Mouse (Mus musculus): ENCODE measurements at regions not wholly inside any gene's neighbourhood (a gene's known extent, or its start where the extent isn't known, plus 50 kb on each side); places are given as distances from the start of the nearest gene placed in this dataset.

GRCm38 (mm10) chr5:43031916-43032315 is 201.1 kb upstream of the Cpeb2 start:
- WGBS = 75% methylated on average over 5 of the region's 5 CpGs
- Histone ChIP-seq H3K4me1 (ENCODE audit: control insufficient read depth, insufficient read depth, low read length) (no peaks in the 10 kb centered on the region), H3K4me3 (ENCODE audit: low read depth, low read length) (no peak overlapping the region), H3K9me3 (replicated peaks; ENCODE audit: control insufficient read depth, low read length) (no peaks in the 10 kb centered on the region), H3K36me3 (replicated peaks; ENCODE audit: control insufficient read depth, insufficient read depth, low read depth, low read length) (no peaks in the 10 kb centered on the region), H3K9ac (replicated peaks; ENCODE audit: low read length) (no peak overlapping the region), H3K27ac (replicated peaks; ENCODE audit: low read depth, low read length) (no peak overlapping the region), H3K4me2 (ENCODE audit: low read depth, low read length) (no peak overlapping the region), H3K27me3 (ENCODE audit: control insufficient read depth, insufficient read depth, low read length) (no peaks in the 10 kb centered on the region)
- ATAC-seq (replicated peaks; ENCODE audit: insufficient number of reproducible peaks, low FRiP score, low TSS enrichment, low read depth) = no peak
- DNase-seq (ENCODE audit: low spot score) = no peak

GRCm38 (mm10) chr5:43034421-43034820 is 198.5 kb upstream of the Cpeb2 start:
- Histone ChIP-seq H3K9me3 (replicated peaks; ENCODE audit: control insufficient read depth, low read length) (no peaks in the 10 kb centered on the region), H3K27me3 (ENCODE audit: control insufficient read depth, insufficient read depth, low read length) (no peaks in the 10 kb centered on the region), H3K4me1 (ENCODE audit: control insufficient read depth, insufficient read depth, low read length) (no peaks in the 10 kb centered on the region), H3K4me3 (ENCODE audit: low read depth, low read length) (no peak overlapping the region), H3K9ac (replicated peaks; ENCODE audit: low read length) (no peak overlapping the region), H3K27ac (replicated peaks; ENCODE audit: low read depth, low read length) (no peak overlapping the region), H3K4me2 (ENCODE audit: low read depth, low read length) (no peak overlapping the region), H3K36me3 (replicated peaks; ENCODE audit: control insufficient read depth, insufficient read depth, low read depth, low read length) (no peaks in the 10 kb centered on the region)
- 86% methylated on average over 1 of the region's 1 CpGs for WGBS
- DNase-seq (ENCODE audit: low spot score) (no peak), ATAC-seq (replicated peaks; ENCODE audit: insufficient number of reproducible peaks, low FRiP score, low TSS enrichment, low read depth) (no peak)

GRCm38 (mm10) chr5:43037592-43037991 is 195.4 kb upstream of the Cpeb2 start:
- H3K27ac ChIP-seq (replicated peaks; ENCODE audit: low read depth, low read length) = no peak overlapping the region
- no peaks in the 10 kb centered on the region for H3K4me1 ChIP-seq (ENCODE audit: control insufficient read depth, insufficient read depth, low read length)
- H3K4me3 ChIP-seq (ENCODE audit: low read depth, low read length) = no peak overlapping the region
- no peak overlapping the region for H3K4me2 ChIP-seq (ENCODE audit: low read depth, low read length)
- no peaks in the 10 kb centered on the region for H3K27me3 ChIP-seq (ENCODE audit: control insufficient read depth, insufficient read depth, low read length)
- H3K9ac ChIP-seq (replicated peaks; ENCODE audit: low read length) = no peak overlapping the region
- DNase-seq (ENCODE audit: low spot score) (no peak), ATAC-seq (replicated peaks; ENCODE audit: insufficient number of reproducible peaks, low FRiP score, low TSS enrichment, low read depth) (no peak)
- no peaks in the 10 kb centered on the region for H3K9me3 ChIP-seq (replicated peaks; ENCODE audit: control insufficient read depth, low read length)
- H3K36me3 ChIP-seq (replicated peaks; ENCODE audit: control insufficient read depth, insufficient read depth, low read depth, low read length) = no peaks in the 10 kb centered on the region
- WGBS = 70% methylated on average over 3 of the region's 3 CpGs

DNA sequence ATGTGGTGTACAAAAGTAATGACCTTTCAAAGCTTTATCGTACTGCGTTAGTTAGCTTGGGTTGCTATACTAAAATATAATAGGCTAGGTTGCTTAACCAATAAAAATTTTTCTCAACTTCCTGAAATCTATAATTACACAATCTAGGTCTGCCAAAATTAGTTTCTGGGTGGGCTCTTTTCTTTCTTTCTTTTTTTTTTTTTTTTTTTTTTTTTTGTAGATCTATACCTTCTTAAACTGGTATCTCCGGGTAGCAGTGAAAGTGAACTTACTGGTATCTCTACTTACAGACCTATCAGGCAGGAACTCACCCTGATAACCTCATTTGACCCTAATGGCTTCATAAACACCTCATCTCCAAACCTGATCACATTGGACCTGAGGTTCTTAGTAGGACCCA is 193.4 kb upstream of the Cpeb2 start:
- no peak overlapping the region for H3K4me3 ChIP-seq (ENCODE audit: low read depth, low read length)
- no peak overlapping the region for H3K4me2 ChIP-seq (ENCODE audit: low read depth, low read length)
- no peak overlapping the region for H3K27ac ChIP-seq (replicated peaks; ENCODE audit: low read depth, low read length)
- no peaks in the 10 kb centered on the region for H3K4me1 ChIP-seq (ENCODE audit: control insufficient read depth, insufficient read depth, low read length)
- no peaks in the 10 kb centered on the region for H3K9me3 ChIP-seq (replicated peaks; ENCODE audit: control insufficient read depth, low read length)
- no peak for ATAC-seq (replicated peaks; ENCODE audit: insufficient number of reproducible peaks, low FRiP score, low TSS enrichment, low read depth)
- 89% methylated on average over 3 of the region's 3 CpGs for WGBS
- no peak overlapping the region for H3K9ac ChIP-seq (replicated peaks; ENCODE audit: low read length)
- DNase-seq (ENCODE audit: low spot score) = no peak
- no peaks in the 10 kb centered on the region for H3K36me3 ChIP-seq (replicated peaks; ENCODE audit: control insufficient read depth, insufficient read depth, low read depth, low read length)
- H3K27me3 ChIP-seq (ENCODE audit: control insufficient read depth, insufficient read depth, low read length) = no peaks in the 10 kb centered on the region

GRCm38 (mm10) chr5:43042585-43042984 is 190.4 kb upstream of the Cpeb2 start:
- Histone ChIP-seq H3K9me3 (replicated peaks; ENCODE audit: control insufficient read depth, low read length) (no peaks in the 10 kb centered on the region), H3K4me2 (ENCODE audit: low read depth, low read length) (no peak overlapping the region), H3K36me3 (replicated peaks; ENCODE audit: control insufficient read depth, insufficient read depth, low read depth, low read length) (no peaks in the 10 kb centered on the region), H3K27ac (replicated peaks; ENCODE audit: low read depth, low read length) (no peak overlapping the region), H3K4me1 (ENCODE audit: control insufficient read depth, insufficient read depth, low read length) (no peaks in the 10 kb centered on the region), H3K4me3 (ENCODE audit: low read depth, low read length) (no peak overlapping the region), H3K27me3 (ENCODE audit: control insufficient read depth, insufficient read depth, low read length) (no peaks in the 10 kb centered on the region), H3K9ac (replicated peaks; ENCODE audit: low read length) (no peak overlapping the region)
- WGBS = 80% methylated on average over 3 of the region's 3 CpGs
- DNase-seq (ENCODE audit: low spot score) (no peak), ATAC-seq (replicated peaks; ENCODE audit: insufficient number of reproducible peaks, low FRiP score, low TSS enrichment, low read depth) (no peak)

- ATAC-seq (replicated peaks; ENCODE audit: insufficient number of reproducible peaks, low FRiP score, low TSS enrichment, low read depth) = no peak
- no peak overlapping the region for H3K4me3 ChIP-seq (ENCODE audit: low read depth, low read length)
- H3K4me2 ChIP-seq (ENCODE audit: low read depth, low read length) = no peak overlapping the region
- WGBS = 80% methylated on average over 3 of the region's 3 CpGs
- H3K4me1 ChIP-seq (ENCODE audit: control insufficient read depth, insufficient read depth, low read length) = no peaks in the 10 kb centered on the region
- H3K9ac ChIP-seq (replicated peaks; ENCODE audit: low read length) = no peak overlapping the region
- no peaks in the 10 kb centered on the region for H3K27me3 ChIP-seq (ENCODE audit: control insufficient read depth, insufficient read depth, low read length)
- H3K36me3 ChIP-seq (replicated peaks; ENCODE audit: control insufficient read depth, insufficient read depth, low read depth, low read length) = no peaks in the 10 kb centered on the region
- H3K9me3 ChIP-seq (replicated peaks; ENCODE audit: control insufficient read depth, low read length) = no peaks in the 10 kb centered on the region
- no peak for DNase-seq (ENCODE audit: low spot score)
- H3K27ac ChIP-seq (replicated peaks; ENCODE audit: low read depth, low read length) = no peak overlapping the region
Observed at GRCm38 (mm10) chr5:43045860-43046259, 187.1 kb upstream of the Cpeb2 start.

- Histone ChIP-seq H3K4me1 (ENCODE audit: control insufficient read depth, insufficient read depth, low read length) (no peaks in the 10 kb centered on the region), H3K4me3 (ENCODE audit: low read depth, low read length) (no peak overlapping the region), H3K36me3 (replicated peaks; ENCODE audit: control insufficient read depth, insufficient read depth, low read depth, low read length) (no peaks in the 10 kb centered on the region), H3K9ac (replicated peaks; ENCODE audit: low read length) (no peak overlapping the region), H3K27ac (replicated peaks; ENCODE audit: low read depth, low read length) (no peak overlapping the region), H3K27me3 (ENCODE audit: control insufficient read depth, insufficient read depth, low read length) (no peaks in the 10 kb centered on the region), H3K4me2 (ENCODE audit: low read depth, low read length) (no peak overlapping the region), H3K9me3 (replicated peaks; ENCODE audit: control insufficient read depth, low read length) (no peaks in the 10 kb centered on the region)
- ATAC-seq (replicated peaks; ENCODE audit: insufficient number of reproducible peaks, low FRiP score, low TSS enrichment, low read depth) = no peak
- DNase-seq (ENCODE audit: low spot score) = no peak
- WGBS = 90% methylated on average over 2 of the region's 2 CpGs
Observed at GRCm38 (mm10) chr5:43047316-43047715, 185.7 kb upstream of the Cpeb2 start.

- DNase-seq (ENCODE audit: low spot score) (no peak), ATAC-seq (replicated peaks; ENCODE audit: insufficient number of reproducible peaks, low FRiP score, low TSS enrichment, low read depth) (no peak)
- H3K4me2 ChIP-seq (ENCODE audit: low read depth, low read length) = no peak overlapping the region
- H3K27ac ChIP-seq (replicated peaks; ENCODE audit: low read depth, low read length) = no peak overlapping the region
- H3K27me3 ChIP-seq (ENCODE audit: control insufficient read depth, insufficient read depth, low read length) = no peaks in the 10 kb centered on the region
- no peaks in the 10 kb centered on the region for H3K36me3 ChIP-seq (replicated peaks; ENCODE audit: control insufficient read depth, insufficient read depth, low read depth, low read length)
- H3K4me3 ChIP-seq (ENCODE audit: low read depth, low read length) = no peak overlapping the region
- H3K9me3 ChIP-seq (replicated peaks; ENCODE audit: control insufficient read depth, low read length) = no peaks in the 10 kb centered on the region
- WGBS = 80% methylated on average over 8 of the region's 8 CpGs
- no peak overlapping the region for H3K9ac ChIP-seq (replicated peaks; ENCODE audit: low read length)
- no peaks in the 10 kb centered on the region for H3K4me1 ChIP-seq (ENCODE audit: control insufficient read depth, insufficient read depth, low read length)
Observed at GRCm38 (mm10) chr5:43048196-43049050, 184.5 kb upstream of the Cpeb2 start.
